Mouse (Mus musculus) gastrocnemius, adult 8-10 months (tissue): ENCODE measurements at regions not wholly inside any gene's neighbourhood (a gene's known extent, or its start where the extent isn't known, plus 50 kb on each side); places are given as distances from the start of the nearest gene placed in this dataset.

ENCODE experiments used
- DNase-seq, 2 experiments: peaks; one replicate each; pipeline ENCODE4 v3.0.0; 2022; ENCODE audit warnings: low spot score in 2 of 2

- DNase-seq: no peak
These were observed 98.9 kb upstream of the Tmtc1 start for GRCm38 (mm10) chr6:148543047-148543446.

DNA sequence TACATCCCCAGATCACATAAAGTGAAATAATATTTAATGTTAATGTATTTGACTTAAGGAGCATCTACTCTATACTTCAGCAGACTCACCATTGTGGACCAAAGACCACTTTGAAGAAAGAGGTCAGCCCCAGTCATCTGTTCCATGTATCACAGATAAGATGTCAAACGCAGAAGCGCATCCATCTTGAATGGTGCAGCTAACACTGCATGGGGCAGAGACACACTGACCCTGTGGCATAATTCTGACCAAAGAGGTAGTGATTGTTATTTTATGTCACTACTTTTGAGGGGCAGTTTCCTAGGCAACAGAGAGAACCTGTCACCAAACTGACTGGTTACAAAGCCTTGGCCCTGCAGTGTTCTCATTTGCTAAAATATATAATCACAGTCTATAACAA lies 97.8 kb upstream of the Tmtc1 start:
- no peak for DNase-seq

DNA sequence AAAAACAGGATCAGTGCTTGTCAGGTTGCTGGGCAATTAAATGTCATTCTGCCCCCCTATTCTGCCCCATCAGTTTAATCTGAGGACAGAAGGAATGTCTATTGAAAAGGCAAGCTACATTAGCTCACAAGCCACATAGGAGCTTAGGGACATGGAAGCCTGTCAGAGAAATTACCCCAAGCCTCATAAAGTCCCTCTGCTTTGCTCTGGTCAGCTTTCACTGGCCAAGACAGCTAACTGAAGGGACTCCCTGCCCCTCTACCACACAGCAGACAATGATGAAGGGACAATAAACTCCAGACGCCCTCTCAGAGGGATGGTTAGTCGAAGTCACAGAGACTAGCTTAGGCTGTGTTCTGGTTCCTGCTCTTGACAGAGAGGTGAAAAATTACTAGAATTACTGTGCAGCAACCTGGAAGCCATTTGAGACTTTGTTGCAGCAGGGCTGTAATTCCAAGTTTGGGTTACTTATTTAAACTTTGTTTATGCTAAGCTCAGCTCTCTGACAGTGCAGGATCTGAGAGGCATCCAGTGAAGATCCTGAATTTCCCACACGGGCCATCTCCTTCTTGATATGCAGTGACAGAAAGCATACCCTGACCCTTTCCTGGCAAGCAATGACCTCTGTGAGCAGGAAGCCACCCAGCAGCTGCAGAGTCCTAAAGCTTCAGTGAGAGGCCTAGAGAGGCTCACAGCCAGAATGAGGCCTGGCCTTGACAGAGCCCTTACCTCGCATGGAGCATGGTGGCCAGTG lies 95.2 kb upstream of the Tmtc1 start:
- no peak for DNase-seq

DNA sequence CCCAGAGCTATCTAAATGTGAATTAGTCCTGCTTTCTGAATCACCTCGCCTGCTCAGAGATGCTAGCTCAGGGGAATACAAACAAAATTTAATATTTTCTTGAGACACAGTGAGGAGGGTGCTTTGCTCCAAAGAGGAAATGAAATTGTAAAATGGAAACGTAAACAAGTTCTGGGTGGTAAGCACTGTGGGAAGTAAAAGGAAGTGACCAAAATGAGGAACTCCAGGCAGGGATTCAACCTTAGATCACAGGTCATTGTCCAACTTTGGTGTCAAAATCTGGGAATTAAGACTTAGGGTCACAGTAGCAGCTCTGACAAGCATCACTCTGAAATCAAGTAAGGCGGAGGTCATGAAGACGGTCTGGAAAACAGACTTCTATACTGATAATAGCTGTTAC lies 90.2 kb upstream of the Tmtc1 start:
- DNase-seq: no peak

- no peak for DNase-seq
These were observed 86.9 kb upstream of the Tmtc1 start for GRCm38 (mm10) chr6:148531068-148531467.

DNA sequence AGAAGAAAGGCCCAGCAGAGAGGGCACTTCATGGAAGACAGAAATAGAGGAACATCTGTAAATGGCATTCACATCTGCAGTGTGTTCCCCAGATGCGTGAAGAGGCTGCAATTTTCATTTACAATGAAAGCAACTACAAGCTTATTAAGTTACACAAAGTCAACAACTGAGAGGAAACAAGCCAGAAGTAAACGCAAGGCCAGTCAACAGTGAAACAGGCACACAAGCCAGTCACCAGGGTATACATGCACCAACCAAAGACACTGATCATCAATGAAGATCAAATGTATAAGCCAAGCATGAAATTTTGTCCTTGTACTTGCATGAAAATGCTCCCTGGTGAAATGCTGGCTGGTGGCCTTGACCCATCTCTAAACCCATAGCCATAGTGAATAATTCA lies 84.4 kb upstream of the Tmtc1 start:
- DNase-seq: no peak

- DNase-seq: no peak
These were observed 78.7 kb upstream of the Tmtc1 start for GRCm38 (mm10) chr6:148522893-148523292.

GRCm38 (mm10) chr6:148517536-148518245 lies 73.5 kb upstream of the Tmtc1 start:
- no peak for DNase-seq

DNA sequence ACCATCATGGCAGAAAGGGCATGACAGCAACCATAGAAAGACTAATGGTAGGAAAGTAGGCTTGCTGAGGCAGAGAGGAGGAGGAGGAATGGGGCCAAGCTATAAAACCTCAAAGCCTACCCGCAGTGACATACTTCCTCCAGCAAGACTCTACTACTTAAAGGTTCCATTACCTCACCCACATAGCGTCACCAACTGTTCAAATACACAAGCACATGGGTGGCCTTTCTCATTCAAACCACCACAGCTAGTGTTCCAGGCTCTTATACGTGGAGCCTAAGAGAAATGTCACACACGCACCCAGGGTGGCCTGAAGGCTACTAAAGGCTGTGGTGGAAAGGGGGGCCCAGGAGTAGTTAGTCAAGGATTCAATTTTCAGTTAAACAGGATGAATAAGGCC lies 72.5 kb upstream of the Tmtc1 start:
- no peak for DNase-seq

DNA sequence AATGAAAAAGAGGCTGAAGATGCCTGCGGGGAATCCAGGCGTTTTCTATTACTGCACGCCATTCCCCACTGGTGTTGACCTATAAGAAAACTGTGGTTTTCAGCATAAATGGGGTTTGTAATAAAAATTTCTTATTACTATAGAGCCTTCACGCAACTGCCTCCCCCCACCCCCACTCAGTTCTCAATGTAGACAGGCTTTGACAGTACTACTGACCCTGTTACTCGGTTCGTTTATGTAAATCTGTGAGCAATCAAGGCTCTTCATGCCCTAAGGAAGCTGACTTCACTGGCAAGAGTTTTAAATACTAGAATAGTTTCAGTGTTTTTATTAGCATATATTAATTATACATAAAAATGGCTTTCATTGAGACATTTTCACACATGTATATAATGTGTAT lies 70.9 kb upstream of the Tmtc1 start:
- DNase-seq: no peak

GRCm38 (mm10) chr6:148514645-148515044 lies 70.5 kb upstream of the Tmtc1 start:
- DNase-seq: no peak

DNA sequence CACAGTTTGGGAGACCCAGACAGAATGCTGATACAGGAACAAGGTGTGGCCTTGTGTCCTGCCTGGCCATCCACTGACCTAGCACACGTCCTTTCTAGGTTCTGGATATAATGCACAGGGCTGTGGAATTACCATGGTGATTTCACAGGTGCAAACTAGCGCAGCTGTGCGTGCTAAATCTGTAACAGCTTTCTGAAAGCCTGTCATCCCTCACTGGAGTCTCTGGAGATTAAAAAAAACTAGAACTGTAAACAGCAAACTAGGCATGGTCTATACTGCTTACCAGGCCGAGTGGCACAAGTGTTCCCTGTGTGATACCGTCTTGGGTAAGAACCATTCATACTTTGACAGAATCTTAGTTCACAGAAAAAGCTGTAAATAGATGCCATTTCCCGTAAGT lies 69.9 kb upstream of the Tmtc1 start:
- DNase-seq: no peak

DNA sequence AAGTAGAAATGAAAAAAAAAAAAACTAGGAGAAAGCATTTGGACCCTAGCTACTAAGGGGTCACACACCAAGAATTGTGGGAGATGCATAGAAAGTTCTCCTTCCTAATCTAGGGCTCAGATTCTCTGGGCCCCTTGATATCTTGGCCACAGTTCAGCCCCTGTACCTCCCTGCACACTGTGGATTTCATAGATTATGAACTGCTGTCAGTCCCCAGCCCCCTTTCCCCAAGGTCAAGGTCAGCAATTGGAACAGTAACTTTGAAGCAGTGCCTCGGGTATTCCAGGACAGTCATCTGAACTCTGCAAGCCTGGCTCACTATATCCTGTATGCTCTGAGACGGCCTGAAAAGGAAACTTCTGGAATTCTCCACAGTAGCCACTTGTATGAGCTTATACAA lies 68.9 kb upstream of the Tmtc1 start:
- no peak for DNase-seq

DNA sequence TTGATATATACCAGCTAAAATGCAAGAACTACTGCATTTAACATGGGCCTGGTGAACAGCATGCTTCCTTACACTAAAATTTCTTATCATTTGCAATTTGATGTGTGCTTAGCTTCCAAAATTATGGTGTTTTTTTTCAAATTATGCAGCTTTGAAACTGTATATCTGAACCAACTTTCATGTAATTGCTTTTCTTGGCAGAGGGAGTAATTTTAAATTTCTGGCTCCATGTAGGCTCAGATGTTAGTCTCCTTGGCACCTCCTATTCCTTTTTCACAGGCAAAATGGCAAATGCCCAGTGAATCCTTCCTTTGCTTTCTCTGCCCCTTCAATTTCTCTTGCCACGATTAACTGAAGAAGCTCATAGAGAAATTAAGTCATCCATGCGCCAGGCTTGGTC lies 61.1 kb upstream of the Tmtc1 start:
- DNase-seq: no peak

DNA sequence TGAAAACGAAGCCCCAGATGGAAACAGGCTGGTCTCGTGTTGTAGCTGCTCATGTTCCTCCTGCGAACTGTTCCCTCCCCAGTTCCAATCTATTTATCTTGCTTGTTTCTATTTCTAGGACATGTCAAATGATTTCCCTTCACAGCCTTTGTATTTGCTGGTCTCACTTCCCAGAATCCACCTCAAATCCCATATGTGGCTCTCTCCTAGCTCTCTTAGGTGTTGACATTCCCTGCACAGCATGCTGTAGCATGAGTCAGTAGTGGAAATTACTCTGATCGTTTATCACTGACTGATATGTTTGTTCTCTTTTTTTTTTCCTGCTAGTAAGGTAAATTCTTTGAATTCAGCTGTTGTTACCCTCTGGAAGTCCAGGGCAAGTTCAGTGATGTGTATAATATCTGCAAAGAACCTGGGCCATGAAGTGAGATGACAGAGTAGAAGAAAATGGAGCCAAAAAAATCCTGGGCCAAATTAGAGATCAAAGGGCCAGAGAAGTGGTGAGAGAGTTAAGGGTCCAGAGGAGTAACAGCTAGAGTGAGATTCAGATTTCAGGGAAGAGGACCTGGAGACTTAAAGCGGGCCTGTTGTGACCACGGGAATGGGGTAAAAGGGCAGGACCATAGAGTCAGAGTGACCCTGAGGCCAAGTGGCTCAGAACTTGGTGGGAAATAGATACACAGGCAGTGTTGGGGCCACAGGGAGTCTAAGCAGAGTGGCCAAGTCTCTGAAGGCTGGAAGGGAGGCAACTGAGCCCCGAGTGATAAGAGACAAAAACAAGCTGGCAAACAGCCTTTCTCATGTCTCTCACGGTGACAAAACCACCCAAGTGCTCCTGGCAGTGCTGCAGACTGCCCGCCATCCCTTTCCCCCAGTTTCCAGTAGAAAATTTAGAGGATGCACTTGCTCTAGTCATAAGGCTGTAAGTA lies 56.3 kb upstream of the Tmtc1 start:
- DNase-seq: no peak
